Mouse (Mus musculus) induced T-regulatory cell, adult 2 months (primary cell): ENCODE measurements around the gene Phldb3.
A peak's percentile ranks its signal among the peaks of the same experiment; 100 is the strongest.

Experiments used
- DNase-seq: peaks from one replicate; pipeline ENCODE4 v3.0.0-alpha.2; 2012; ENCODE audit warnings: low read depth

Phldb3 gene

DNA sequence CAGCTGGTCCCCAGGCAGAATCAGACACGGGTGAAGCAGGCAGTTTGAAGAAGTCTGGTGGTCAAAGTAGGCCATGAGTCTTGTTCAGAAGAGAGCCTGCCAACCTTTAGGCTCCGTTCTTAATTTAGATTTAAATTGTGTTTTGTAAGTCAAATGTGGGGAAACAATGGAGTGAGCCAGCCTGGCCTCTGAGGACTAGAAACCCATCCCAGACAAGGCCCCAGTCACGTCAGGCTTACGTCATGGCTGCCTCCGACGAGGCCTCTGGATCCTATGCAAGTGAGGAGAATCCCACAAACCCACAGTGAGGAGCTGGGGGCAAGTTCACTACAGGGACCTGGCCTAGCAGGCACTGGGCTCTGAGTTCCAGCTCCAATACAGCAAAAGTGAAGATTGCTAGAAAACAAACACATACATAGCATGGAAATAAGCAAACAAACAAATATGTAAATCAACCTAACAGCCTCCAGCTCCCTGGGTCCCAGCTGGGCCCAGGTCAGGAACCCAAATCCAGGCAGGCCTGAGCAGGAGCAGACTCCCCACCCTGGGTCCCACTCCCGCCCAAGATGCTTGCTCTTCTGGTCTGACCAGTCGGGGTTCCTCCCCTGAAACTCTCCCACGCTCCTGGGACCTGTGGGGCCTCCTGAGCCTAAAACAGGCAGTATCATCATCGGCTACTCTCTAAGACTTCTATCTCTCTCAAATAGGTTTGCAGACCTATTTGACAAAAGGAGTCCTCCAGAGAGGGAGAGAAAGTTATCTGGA, 19.7 kb downstream of the Phldb3 start:
- no peak for DNase-seq

- no peak for DNase-seq
Observed at GRCm38 (mm10) chr7:24636264-24636663, 25.7 kb downstream of the Phldb3 start, which contains the start of gene Lypd3. Gene Lypd3, plus strand, starts transcription at chr7:24636550.

GRCm38 (mm10) chr7:24637046-24637445, 26.5 kb downstream of the Phldb3 start:
- no peak for DNase-seq

DNA sequence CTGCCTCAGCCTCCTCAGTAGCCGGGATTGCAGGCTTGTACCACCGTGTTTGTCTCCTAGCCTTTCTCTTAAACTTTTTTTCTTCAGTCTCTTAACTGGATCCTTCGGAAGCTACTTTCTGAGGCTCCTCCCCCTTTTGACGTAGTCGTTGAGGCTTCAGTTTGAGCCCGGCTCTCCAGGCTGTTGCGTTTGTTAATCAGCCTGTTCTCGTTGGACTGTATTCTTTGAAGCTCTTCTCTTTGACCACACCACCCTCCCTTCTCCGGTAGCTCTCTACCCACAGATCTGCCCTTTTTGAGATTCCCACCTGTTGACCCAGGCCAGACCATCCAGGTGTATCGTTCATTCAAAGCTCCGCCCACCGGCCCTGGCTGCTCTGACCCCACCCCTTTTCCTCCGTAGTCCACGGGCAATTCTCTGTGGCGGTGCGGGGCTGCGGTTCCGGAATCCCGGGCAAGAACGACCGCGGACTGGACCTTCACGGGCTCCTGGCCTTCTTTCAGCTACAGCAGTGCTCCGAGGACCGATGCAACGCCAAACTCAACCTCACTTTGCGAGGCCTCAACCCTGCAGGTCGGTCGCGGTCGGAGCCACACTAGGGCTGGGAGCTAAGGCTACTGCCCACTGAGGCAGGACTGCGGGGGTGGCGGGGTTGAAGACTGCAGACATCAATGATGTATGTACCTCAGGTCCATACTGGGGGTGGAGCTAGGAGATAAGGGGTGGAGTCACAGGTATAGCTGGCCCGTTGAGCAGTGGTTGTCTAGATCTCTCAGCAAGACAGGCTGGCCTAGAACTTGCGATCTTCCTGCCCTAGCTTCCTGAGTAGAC, 27.7 kb downstream of the Phldb3 start:
- peak; percentile 79 for DNase-seq

DNA sequence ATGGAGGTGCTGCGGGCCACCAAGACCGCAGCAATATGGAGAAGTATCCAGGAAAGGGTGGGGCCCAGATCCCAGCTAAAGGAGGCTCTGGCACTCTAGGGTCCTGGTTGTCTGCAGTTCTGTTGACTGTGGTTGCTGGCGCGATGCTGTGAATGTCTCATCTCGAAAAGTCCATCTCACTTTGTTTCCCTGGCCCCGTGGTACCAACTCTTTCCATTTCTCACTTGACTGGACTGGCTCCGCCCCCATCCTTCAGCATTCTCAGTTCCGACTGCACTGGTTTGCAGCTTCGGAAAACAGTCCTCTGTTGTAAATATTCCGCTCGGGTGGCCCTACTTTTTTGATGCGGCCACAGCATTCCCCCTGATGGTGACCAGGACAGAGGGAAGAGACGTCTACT, 29.9 kb downstream of the Phldb3 start:
- DNase-seq = no peak

DNA sequence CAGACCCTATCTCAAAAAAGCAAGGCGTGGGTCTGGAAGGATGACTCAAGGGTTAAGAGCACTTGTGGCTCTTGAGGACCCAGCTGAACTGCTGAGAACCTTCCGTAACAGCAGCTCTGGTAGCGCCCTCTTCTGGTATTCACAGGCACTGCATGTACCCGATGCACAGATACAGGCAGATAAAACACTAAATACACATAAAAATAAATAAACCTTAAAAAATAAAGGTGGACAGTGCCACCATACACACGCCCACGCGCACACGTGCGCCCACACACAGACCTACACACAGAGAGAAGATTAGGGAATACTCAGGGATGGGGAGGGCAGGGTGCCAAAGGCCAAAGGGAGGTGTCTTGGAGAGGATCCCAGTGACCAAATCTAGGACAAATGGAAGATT, 31.9 kb downstream of the Phldb3 start:
- DNase-seq = peak; percentile 84

GRCm38 (mm10) chr7:24644492-24644891, 33.9 kb downstream of the Phldb3 start:
- peak; percentile 72 for DNase-seq

- DNase-seq = peak; percentile 87
Observed at GRCm38 (mm10) chr7:24644996-24645395, 34.4 kb downstream of the Phldb3 start.

DNA sequence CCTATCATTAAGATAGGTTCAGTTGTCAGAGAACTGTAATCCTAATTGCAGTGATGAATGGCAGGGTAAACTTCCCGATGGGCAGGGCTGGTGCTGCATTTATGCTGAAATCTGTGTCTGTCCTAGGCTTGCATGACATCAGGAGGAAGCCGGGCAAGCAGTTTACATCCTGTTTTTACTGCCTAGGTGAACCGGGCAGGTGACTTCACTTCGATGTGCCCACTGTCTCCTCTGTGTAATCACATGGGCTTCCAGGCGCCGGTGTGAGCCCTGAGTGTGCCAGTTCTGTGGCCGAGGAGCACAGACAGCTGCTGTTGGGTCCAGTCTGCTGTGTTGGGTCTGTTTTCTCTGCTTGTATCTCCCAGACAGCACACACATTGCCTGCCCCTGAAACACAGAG, 35.9 kb downstream of the Phldb3 start:
- DNase-seq = peak; percentile 68

- peak; percentile 84 for DNase-seq
Observed at GRCm38 (mm10) chr7:24653681-24654080, 43.1 kb downstream of the Phldb3 start.

GRCm38 (mm10) chr7:24659737-24660357, 49.3 kb downstream of the Phldb3 start:
- DNase-seq = no peak

DNA sequence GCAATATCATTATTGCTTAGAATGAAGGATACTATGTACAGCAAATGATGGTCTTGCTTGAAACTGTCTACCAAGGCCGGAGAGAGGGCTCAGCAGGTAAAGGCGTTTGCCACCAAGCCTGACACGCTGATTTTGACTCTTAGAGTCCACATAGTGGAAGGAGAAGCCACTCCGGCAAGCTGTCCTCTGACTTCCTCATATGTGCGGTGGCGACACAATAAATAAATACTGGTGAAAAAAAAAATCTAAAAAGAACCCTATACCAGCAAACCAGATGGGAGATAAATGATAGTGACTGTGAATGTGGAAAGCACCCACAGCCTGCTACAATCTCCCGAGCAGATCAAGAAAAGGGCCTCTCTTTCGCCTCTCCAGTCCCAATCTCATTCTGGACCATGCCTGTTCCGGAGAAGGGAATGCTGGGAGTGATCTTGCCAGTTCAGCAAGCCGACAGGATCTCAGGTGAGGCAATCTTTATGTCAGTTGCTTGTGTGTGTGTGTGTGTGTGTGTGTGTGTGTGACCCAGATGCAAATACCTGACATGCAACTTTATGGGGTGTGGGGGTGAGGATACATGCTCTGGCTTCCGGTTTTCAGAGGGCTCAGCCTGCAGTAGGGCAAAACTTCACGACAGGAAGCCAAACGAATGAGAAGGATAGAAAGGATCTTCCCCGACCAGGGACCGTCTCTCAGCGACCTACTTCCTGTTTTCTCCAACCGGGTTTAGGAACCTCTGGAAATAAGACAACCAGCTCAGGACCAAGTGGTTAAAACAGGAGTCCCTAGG, 50.7 kb downstream of the Phldb3 start:
- peak; percentile 57 for DNase-seq

DNA sequence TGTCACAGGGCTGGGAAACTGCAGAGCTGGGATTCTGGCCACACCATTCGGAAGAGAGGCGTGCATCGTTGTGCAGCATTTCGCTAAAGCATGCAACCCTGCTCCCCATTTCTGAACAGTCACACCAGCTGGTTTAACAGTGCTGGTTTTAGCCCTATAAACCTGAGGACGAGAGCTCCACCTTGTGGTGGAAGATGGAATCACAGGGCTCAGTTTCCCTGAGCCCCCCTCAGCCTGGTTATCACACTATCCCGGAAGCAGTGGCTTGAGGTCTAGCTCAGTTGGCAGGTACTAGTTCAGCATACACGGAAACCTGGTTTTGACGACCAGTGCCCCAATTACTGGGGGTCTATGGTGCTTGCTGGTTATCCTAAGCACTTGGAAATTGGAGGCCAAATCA, 52.0 kb downstream of the Phldb3 start:
- DNase-seq = peak; percentile 94

- no peak for DNase-seq
Observed at GRCm38 (mm10) chr7:24664301-24664700, 53.7 kb downstream of the Phldb3 start.

DNA sequence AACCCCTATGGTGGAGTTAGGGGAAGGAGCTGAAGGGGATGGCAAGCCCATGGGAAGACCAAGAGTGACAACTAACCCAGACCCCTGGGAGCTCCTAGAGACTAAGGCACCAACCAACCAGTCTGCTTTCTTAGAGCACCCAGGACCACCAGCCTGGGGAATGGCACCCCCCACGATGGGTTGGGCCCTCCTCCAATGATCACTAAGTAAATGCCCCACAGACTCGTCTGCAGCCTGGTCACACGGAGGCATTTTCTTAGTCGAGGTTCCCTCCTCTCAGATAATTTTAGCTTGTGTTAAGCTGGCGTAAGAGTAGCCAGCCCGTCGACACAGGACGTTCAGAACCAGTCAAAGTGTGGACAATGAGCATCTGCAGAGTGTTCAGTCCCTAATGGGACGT, 54.4 kb downstream of the Phldb3 start:
- DNase-seq = no peak

DNA sequence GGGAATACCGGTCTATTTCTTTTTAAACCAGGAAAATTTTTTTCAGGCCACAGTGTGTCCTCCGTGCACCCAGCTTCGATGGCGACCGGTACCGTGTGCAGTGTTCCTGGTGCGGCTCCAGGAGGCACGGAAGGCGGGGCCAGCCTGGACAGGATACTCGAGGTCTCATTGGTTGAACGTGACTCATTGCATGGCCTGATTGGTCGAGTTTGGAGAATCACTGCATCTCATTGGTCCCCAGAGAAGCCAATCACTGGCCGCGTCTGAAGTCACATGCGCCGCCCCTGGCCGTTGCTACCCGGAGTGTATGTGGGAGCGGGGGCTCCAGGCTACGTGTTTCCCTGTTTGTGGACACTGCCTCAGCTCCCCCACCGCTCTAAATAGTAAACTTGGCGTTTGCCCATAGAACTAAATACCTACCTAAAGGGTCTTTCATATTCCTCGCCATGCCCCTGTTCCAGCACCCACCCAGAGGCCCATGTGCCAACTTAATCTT, 61.4 kb downstream of the Phldb3 start:
- DNase-seq = no peak

- no peak for DNase-seq
Observed at GRCm38 (mm10) chr7:24676575-24676974, 66.0 kb downstream of the Phldb3 start, which contains the start of gene Tex101. Gene Tex101, minus strand, starts transcription at chr7:24676675.
